Mouse (Mus musculus): ENCODE data around the gene Grk3. TPM values are rescaled to one million over a fixed set of nuclear protein-coding genes. Genes with fewer than 3 reads are reported as not detected.

Gene Grk3
- 10 to 100 TPM; 32.9 to 33.5 TPM for total RNA-seq (2023)

GRCm38 (mm10) chr5:113015236-113016061 lies at the start of gene Grk3:
TSS of gene Grk3 (minus strand) at chr5:113015791.

GRCm38 (mm10) chr5:112895674-112896654 lies 119.6 kb downstream of the Grk3 start, which contains the start of gene Myo18b:
TSS of gene Myo18b (minus strand) at chr5:112896362.

Other genes with a start within 250 kb of the Grk3 start
- gene Myo18b, start 119.4 kb downstream of the Grk3 start, total RNA-seq (2023): 1 to 10 TPM; 1.2 to 1.5 TPM
- gene Crybb2, start 54.3 kb upstream of the Grk3 start, total RNA-seq (2023): not detected
- not detected for gene Crybb3, start 65.8 kb upstream of the Grk3 start, total RNA-seq (2023)
- gene 2900026A02Rik, start 205.4 kb upstream of the Grk3 start, total RNA-seq (2023): under 1 TPM; 0.33 to 0.44 TPM
- gene Tmem211, start 211.1 kb upstream of the Grk3 start, total RNA-seq (2023): not detected